Mouse (Mus musculus) layer of hippocampus, adult 2 months (tissue): ENCODE results near the gene Rad54l. TPM values are rescaled to one million over a fixed set of nuclear protein-coding genes. Genes with fewer than 3 reads are reported as not detected.

Experiments used
- DNase-seq, 2 experiments: peaks; one replicate each; pipeline ENCODE4 v3.0.0; 2022; ENCODE audit warnings: low spot score in 2 of 2
- H3K27ac ChIP-seq: fragments of 200-600 bp; 2 replicates; pipeline ENCODE4 v1.8.1; 2022
- H3K4me3 ChIP-seq: fragments of 200-600 bp; 2 replicates; pipeline ENCODE4 v1.8.1; 2022; ENCODE audit warnings: mild to moderate bottlenecking
- CTCF ChIP-seq: fragments of 200-600 bp; conservative IDR thresholded peaks from 2 replicates; pipeline ENCODE4 v1.8.1; 2022; ENCODE audit warnings: antibody characterized with exemption, mild to moderate bottlenecking, moderate library complexity
- long read RNA-seq, 2 experiments: library from polyadenylated mRNA; stranded (forward); transcript quantifications; one replicate each; pipeline ENCODE4 v2.0.0; 2021; ENCODE audit warnings: borderline mapping rate in 2 of 2
- total RNA-seq, 2 experiments: library from RNA; stranded (reverse); gene quantifications; 2 replicates each; pipeline ENCODE4 v1.2.3; 2021

Rad54l gene
- under 1 TPM; 0.64 to 0.91 TPM for total RNA-seq
- long read RNA-seq, experiment 1: 0 reads
- long read RNA-seq, experiment 2: 0 reads

DNA sequence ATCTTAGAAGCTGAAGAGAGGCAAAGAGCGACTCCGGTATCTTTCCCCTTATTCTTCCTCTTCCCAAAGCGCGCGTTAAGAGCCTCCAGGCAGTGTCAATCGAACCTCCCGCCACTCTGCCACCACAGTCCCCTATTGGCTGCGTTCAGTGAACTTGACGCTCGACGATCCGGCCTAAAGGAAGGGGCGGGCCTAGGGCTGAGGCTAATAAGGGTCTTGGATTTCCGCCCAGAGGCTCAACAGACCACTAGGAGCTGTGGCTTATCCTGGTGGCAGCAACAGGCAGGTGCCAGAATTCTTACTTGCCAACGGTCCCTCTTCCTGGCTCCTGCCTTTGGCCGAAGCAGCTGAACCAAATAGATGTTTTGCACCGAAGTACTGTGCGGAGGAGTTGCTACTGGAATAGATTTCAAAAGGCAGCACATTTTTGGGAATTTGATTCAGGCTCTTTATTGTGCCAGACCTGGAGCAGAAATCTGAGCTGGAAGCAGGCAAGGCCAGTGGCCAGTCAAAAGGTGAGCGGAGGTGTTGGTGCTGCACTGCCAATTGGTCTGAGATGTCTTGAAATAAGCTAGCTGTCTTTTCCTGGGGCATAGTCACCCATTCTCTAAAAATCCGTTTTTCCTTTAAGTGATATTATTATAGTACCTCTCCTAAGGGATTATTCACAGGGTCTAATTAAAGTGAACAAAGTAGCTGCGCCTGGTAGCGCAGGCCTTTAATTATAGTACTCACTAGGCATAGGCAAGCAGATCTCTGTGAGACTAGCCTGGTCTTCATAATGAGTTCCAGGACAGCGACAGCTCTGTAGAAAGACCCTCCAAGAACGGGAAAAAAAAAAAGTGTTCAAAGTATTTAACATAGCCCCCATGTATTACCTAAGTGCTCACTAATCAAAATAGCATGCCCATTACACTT is at the start of gene Rad54l, which contains the start of gene Pomgnt1:
Gene Rad54l (minus strand): TSS at position 89 of the 918 bp plus-strand sequence.
Gene Pomgnt1 (plus strand): TSS at position 239 of the 918 bp plus-strand sequence.
- peak within 1 kb of the TSS; percentile 88 for H3K27ac ChIP-seq
- peak; percentile 73 to 81 for DNase-seq
- peak; percentile 55 for TF ChIP-seq CTCF
- peak within 1 kb of the TSS; percentile 59 for H3K4me3 ChIP-seq

- H3K27ac ChIP-seq: peak within 1 kb of the TSS; percentile 80; the same call in 1 of the 2 replicates
- no peak for TF ChIP-seq CTCF
- no peak for DNase-seq
- no peak within 1 kb of the TSS for H3K4me3 ChIP-seq
Observed at GRCm38 (mm10) chr4:116173072-116173471, 49.6 kb upstream of the Rad54l start, which contains the start of the genes 1700042G07Rik and Gm49337. Gene 1700042G07Rik (plus strand): TSS chr4:116173372. Gene Gm49337 (plus strand): TSS chr4:116173384.

DNA sequence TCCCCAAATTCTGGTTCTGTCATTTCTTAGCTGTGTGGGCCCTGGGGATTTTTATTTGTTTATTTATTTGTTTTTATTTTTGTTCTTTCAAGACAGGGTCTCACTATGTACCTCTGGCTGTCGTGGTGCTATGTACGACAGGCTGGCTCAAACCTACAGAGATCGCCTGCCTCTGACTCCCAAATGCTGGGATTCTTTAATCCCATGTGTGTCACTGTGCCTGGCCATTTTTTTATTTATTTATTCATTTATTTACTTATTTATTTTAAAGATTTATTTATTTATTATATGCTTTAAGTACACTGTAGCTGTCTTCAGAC is 45.8 kb upstream of the Rad54l start:
- H3K4me3 ChIP-seq: no peak overlapping the region
- no peak for DNase-seq
- no peak for TF ChIP-seq CTCF
- H3K27ac ChIP-seq: no peak overlapping the region

DNA sequence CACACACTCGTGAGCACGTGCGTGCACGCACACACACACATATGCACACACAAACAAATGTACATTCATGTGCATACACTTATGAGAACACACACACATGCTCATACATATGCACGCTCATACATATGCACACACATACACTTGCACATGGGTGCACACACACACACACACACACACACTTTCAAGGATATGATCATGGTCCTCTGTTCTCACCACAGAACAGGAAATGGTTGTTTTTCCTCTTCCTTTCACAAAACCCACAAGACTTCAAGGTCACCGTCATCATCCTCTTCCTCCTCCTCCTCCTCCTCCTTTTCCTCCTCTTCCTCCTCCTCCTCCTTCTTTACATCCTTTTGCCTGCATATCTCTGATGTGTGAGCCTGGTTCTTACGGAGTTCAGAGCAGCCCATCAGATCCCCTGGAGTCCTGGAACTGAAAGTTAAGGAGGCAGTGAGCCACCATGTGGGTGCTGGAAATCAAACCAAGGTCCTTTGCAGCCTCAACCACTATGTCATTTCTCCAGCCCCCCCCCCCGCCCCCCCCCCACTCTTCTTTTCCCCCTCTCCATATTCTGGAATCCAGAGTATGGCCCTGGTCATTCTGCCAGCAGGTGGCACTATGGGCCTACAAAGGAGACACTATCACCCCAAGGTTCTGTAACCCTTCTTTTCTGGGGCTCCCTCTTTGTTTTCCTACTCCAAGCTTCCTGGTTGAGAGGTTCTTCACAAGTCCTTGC is 45.3 kb upstream of the Rad54l start:
- H3K27ac ChIP-seq: no peak overlapping the region
- H3K4me3 ChIP-seq: no peak overlapping the region
- DNase-seq: peak in 1 of 2 experiments; percentile 76
- peak; percentile 78 for TF ChIP-seq CTCF

DNA sequence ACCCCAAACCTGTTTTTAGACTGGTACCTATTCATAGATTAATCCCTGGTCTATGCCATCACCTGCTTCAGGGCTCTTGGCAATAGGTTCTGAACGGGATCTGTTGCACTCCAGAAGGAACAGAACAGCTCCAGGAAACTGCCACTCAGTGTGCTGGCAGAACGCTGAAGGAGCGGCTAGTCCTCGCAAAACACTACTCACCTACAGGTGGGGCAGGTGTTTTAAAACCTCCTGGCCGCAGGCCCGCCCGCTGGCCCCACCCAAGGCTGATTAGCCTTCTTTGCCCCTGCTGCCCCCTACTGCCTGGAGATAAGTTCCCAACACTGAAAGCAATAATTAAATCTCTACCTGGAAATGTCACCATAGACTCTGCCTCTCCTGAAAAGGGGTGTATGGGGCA is 43.9 kb upstream of the Rad54l start, which contains the start of gene Tspan1:
Gene Tspan1 (minus strand): TSS at position 198 of the 400 bp plus-strand sequence.
- H3K27ac ChIP-seq: no peak within 1 kb of the TSS
- DNase-seq: no peak
- no peak within 1 kb of the TSS for H3K4me3 ChIP-seq
- TF ChIP-seq CTCF: peak; percentile 56

- DNase-seq: no peak
- Histone ChIP-seq H3K27ac (no peak overlapping the region), H3K4me3 (no peak overlapping the region)
- TF ChIP-seq CTCF: no peak
Observed at GRCm38 (mm10) chr4:116165708-116166407, 42.4 kb upstream of the Rad54l start.

DNA sequence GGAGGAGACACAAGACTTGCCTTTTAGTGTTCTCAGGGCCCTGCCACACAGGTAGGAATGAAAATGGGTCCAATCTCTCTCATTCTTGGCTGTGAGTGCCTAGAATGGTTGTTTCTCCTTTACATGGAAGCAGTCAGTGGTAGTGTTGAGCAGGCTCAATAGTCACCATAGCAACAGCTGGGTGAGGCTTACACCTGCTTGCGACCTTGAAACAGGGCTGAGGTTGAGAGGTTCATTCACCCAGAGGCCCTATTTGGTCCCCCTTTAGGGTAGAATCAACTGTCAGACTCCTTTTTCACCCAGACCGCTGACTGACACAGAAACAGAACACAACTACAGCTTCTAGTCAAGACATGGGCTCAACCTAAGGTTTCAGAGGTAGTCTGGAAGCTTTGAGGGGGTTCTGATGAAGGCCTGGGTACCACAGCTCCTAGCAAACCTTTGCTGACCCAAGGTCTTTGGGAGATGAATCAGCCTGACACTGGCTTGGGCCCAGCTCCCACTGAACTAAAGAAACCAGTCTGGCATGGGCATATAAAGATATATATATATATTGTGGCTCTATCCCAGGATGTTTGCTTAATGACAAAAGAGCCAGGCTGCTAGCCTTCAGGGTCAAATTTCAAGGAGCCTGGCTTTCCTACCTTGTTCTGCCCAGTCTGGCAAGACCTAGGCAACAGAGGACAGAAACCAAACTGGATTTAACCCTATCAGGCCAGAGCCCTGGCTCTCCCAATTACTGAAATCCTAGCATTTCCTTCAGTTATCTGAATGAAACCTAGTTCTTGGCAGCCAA is 41.5 kb upstream of the Rad54l start:
- DNase-seq: no peak
- no peak overlapping the region for H3K27ac ChIP-seq
- H3K4me3 ChIP-seq: no peak overlapping the region
- no peak for TF ChIP-seq CTCF

- no peak for TF ChIP-seq CTCF
- no peak for DNase-seq
- no peak overlapping the region for H3K27ac ChIP-seq
- no peak overlapping the region for H3K4me3 ChIP-seq
Observed at GRCm38 (mm10) chr4:116162142-116162541, 38.7 kb upstream of the Rad54l start.

DNA sequence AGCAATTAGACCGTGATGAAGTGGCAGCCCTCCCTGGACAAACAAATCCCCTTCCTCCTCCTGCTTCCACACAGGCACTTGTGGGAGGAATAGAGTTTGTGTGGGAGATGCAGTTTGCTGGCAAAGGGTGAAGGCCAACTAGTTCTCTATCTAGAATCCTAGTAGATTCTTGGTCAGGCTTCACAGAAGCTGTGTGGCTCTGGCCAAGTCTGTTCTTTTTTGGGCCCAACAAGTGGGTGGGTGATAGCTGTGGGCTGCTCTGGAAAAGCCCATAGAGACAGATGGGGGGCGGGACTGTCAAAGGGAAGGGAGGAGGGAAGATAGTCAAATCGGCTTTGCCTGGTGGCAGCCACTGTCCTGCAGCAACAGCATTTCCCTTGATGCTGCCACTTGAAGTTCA is 37.3 kb upstream of the Rad54l start:
- DNase-seq: peak; percentile 78 to 88
- peak overlapping the region; percentile 69; the same call in 1 of the 2 replicates for H3K27ac ChIP-seq

GRCm38 (mm10) chr4:116159912-116160311 is 36.4 kb upstream of the Rad54l start:
- Histone ChIP-seq H3K27ac (peak overlapping the region; percentile 69), H3K4me3 (no peak overlapping the region)
- TF ChIP-seq CTCF: peak; percentile 77
- no peak for DNase-seq

More for the DNA sequence above, 37.3 kb upstream of the Rad54l start:
- TF ChIP-seq CTCF: no peak
- no peak overlapping the region for H3K4me3 ChIP-seq

- no peak for TF ChIP-seq CTCF
- H3K4me3 ChIP-seq: no peak overlapping the region
Observed at GRCm38 (mm10) chr4:116157882-116158281, 34.4 kb upstream of the Rad54l start.

DNA sequence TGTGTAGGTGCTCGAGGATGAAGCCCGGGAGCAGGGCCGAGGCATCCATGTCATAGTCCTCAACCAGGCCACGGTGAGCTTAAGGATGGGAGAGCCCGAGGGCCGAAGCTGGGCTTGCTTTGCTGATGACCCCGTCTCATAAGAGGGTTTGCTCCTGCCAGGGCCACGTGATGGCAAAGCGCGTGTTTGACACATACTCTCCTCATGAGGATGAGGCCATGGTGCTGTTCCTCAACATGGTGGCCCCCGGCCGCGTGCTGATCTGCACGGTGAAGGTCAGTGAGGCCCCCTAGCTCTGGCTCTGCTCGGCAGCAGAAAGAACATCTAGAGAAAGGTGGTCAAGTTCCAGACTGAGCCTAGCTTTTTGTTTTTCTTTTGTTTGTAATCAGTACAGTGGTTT is 29.2 kb upstream of the Rad54l start:
- H3K4me3 ChIP-seq: no peak overlapping the region
- TF ChIP-seq CTCF: no peak
- H3K27ac ChIP-seq: no peak overlapping the region
- DNase-seq: no peak

More at GRCm38 (mm10) chr4:116157882-116158281, 34.4 kb upstream of the Rad54l start:
- H3K27ac ChIP-seq: no peak overlapping the region
- DNase-seq: no peak
